Mouse (Mus musculus): ENCODE results near the gene Megf11.
A peak's percentile ranks its signal among the peaks of the same experiment; 100 is the strongest.

Gene Megf11

GRCm38 (mm10) chr9:64393914-64394596, 8.6 kb downstream of the Megf11 start:
- no peak for DNase-seq (ENCODE audit: low spot score)

- no peak for DNase-seq (ENCODE audit: low spot score)
Observed at GRCm38 (mm10) chr9:64395238-64395920, 10.0 kb downstream of the Megf11 start.

GRCm38 (mm10) chr9:64397108-64397507, 11.7 kb downstream of the Megf11 start:
- no peak for DNase-seq (ENCODE audit: low spot score)

- DNase-seq (ENCODE audit: low spot score), result no peak
Observed at GRCm38 (mm10) chr9:64399121-64399520, 13.7 kb downstream of the Megf11 start.

GRCm38 (mm10) chr9:64402141-64402540, 16.7 kb downstream of the Megf11 start:
- no peak for DNase-seq (ENCODE audit: low spot score)

GRCm38 (mm10) chr9:64406841-64407240, 21.4 kb downstream of the Megf11 start:
- no peak for DNase-seq (ENCODE audit: low spot score)

- no peak for DNase-seq (ENCODE audit: low spot score)
Observed at GRCm38 (mm10) chr9:64407390-64407970, 22.1 kb downstream of the Megf11 start.

- no peak for DNase-seq (ENCODE audit: low spot score)
Observed at GRCm38 (mm10) chr9:64408821-64409220, 23.4 kb downstream of the Megf11 start.

GRCm38 (mm10) chr9:64420471-64420870, 35.0 kb downstream of the Megf11 start:
- no peak for DNase-seq (ENCODE audit: low spot score)

- DNase-seq (ENCODE audit: low spot score), result peak; percentile 9
Observed at GRCm38 (mm10) chr9:64421986-64422616, 36.7 kb downstream of the Megf11 start.

- DNase-seq (ENCODE audit: low spot score), result no peak
Observed at GRCm38 (mm10) chr9:64423912-64424311, 38.5 kb downstream of the Megf11 start.

GRCm38 (mm10) chr9:64436121-64436520, 50.7 kb downstream of the Megf11 start:
- DNase-seq (ENCODE audit: low spot score), result no peak

GRCm38 (mm10) chr9:64440101-64440500, 54.7 kb downstream of the Megf11 start:
- no peak for DNase-seq (ENCODE audit: low spot score)

- DNase-seq (ENCODE audit: low spot score), result no peak
Observed at GRCm38 (mm10) chr9:64445981-64446380, 60.6 kb downstream of the Megf11 start.

GRCm38 (mm10) chr9:64447070-64447469, 61.6 kb downstream of the Megf11 start:
- no peak for DNase-seq (ENCODE audit: low spot score)

- peak; percentile 12 for DNase-seq (ENCODE audit: low spot score)
Observed at GRCm38 (mm10) chr9:64447522-64447921, 62.1 kb downstream of the Megf11 start.

- DNase-seq (ENCODE audit: low spot score), result no peak
Observed at GRCm38 (mm10) chr9:64452769-64453168, 67.3 kb downstream of the Megf11 start.

GRCm38 (mm10) chr9:64454196-64454595, 68.8 kb downstream of the Megf11 start:
- no peak for DNase-seq (ENCODE audit: low spot score)

GRCm38 (mm10) chr9:64455910-64456309, 70.5 kb downstream of the Megf11 start:
- no peak for DNase-seq (ENCODE audit: low spot score)

- DNase-seq (ENCODE audit: low spot score), result no peak
Observed at GRCm38 (mm10) chr9:64457596-64457995, 72.2 kb downstream of the Megf11 start.

- DNase-seq (ENCODE audit: low spot score), result no peak
Observed at GRCm38 (mm10) chr9:64461568-64462308, 76.3 kb downstream of the Megf11 start.

GRCm38 (mm10) chr9:64462870-64463269, 77.4 kb downstream of the Megf11 start:
- DNase-seq (ENCODE audit: low spot score), result no peak
